Mouse (Mus musculus): ENCODE data around the gene Ccdc113. TPM values are rescaled to one million over a fixed set of nuclear protein-coding genes. Genes with fewer than 3 reads are reported as not detected.

Ccdc113 gene
- polyA plus RNA-seq, 1 experiment: not detected

DNA sequence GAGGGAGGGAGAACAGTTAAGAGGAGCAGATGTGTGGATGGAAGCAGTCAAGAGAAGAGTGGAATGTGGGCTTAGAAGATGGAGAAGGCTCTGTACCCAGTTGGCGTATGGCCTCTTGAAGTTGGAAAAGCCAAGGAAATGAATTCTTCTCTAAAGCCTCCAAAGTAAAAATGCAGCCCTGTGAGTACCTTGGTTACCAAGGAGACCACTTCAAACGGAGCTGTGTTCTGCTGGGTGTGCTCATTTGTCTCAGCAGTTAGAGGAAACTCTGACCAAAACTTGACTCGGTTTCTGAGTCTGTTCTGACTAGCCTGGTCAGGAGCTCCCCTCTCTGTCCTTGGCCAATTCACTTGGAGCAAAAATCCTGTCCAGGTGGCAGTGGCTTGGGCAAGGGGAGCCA is 37.5 kb upstream of the Ccdc113 start:
- Histone ChIP-seq H3K27me3 (ENCODE audit: control insufficient read depth, insufficient read depth, low read length) (no peaks in the 10 kb centered on the region), H3K27ac (ENCODE audit: insufficient read depth, low read length) (no peak overlapping the region), H3K4me3 (ENCODE audit: extremely low read depth, insufficient read depth, insufficient read length) (no peak overlapping the region), H3K4me1 (ENCODE audit: control insufficient read depth, insufficient read depth, insufficient read length) (no peaks in the 10 kb centered on the region), H3K36me3 (ENCODE audit: control insufficient read depth, insufficient read depth, low read length) (no peaks in the 10 kb centered on the region)
- TF ChIP-seq CTCF (IDR thresholded peaks at IDR 0.05; ENCODE audit: extremely low read depth, insufficient read depth, insufficient read length, insufficient replicate concordance): no peak
- no peak for TF ChIP-seq POLR2A (IDR thresholded peaks at IDR 0.05; ENCODE audit: low read depth, low read length)
- DNase-seq (ENCODE audit: low read depth in 1 of 2, low spot score in 2 of 2): no peak
- 32% methylated on average over 3 of the region's 3 CpGs for WGBS

DNA sequence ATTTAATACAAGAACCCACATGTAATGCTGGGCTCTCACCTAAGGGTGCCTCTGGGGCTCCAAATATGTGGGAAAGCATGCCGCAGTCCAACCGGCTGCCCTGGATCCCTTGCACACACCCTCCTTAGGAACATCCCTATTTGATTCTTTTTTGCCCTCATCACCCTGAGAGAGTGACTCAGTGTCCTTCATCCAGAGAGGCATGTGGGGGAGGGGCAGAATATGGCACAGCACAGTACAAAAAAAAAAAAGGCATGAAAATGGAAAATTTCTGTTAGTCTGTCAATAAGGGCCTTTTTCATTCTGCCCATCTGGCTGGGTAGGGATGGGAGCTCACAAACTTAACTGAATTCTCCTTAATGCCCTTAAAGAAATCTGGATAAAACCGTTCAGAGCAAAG is 36.1 kb upstream of the Ccdc113 start:
- H3K27me3 ChIP-seq (ENCODE audit: control insufficient read depth, insufficient read depth, low read length): no peaks in the 10 kb centered on the region
- no peak overlapping the region for H3K27ac ChIP-seq (ENCODE audit: insufficient read depth, low read length)
- TF ChIP-seq POLR2A (IDR thresholded peaks at IDR 0.05; ENCODE audit: low read depth, low read length) (no peak), CTCF (IDR thresholded peaks at IDR 0.05; ENCODE audit: extremely low read depth, insufficient read depth, insufficient read length, insufficient replicate concordance) (no peak)
- no peak for DNase-seq (ENCODE audit: low read depth in 1 of 2, low spot score in 2 of 2)
- H3K36me3 ChIP-seq (ENCODE audit: control insufficient read depth, insufficient read depth, low read length): no peaks in the 10 kb centered on the region
- WGBS: 83% methylated on average over 3 of the region's 3 CpGs
- H3K4me1 ChIP-seq (ENCODE audit: control insufficient read depth, insufficient read depth, insufficient read length): no peaks in the 10 kb centered on the region
- no peak overlapping the region for H3K4me3 ChIP-seq (ENCODE audit: extremely low read depth, insufficient read depth, insufficient read length)

DNA sequence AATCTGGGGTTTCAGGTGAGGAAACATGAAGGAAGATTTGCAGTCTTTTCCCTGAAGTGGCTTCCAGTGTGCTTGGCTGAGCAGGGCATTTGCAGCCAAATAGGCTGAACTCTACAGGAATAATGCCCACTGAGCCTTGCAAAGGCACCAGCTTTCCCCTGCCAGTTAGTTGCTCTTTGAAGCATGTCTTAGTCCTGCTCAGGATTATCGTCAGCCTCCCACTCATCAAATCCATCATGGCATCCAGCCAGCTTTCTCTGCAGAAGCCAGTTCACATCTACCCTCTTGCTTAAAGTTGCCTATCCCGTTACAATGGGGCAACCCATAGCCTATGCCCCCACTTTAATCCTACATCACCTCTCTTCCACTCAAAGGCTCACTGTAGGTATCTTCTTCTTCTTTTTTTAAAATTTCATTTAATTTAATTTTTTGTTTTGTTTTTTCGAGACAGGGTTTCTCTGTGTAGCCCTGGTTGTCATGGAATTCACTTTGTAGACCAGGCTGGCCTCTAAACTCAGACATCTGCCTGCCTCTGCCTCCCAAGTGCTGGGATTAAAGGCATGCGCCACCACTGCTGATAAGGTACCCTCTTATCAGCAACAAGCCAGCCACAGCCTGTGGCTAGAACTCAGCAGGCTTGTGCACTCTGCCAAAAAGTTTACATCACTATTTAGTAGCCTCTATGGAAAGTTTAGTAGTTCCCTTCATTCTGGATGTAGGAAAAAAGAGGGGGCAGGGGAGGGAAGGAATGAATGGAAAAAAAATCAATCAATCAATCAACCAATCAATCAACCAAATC is 34.4 kb upstream of the Ccdc113 start:
- H3K4me1 ChIP-seq (ENCODE audit: control insufficient read depth, insufficient read depth, insufficient read length): no peaks in the 10 kb centered on the region
- WGBS: 79% methylated on average over 4 of the region's 4 CpGs
- H3K27me3 ChIP-seq (ENCODE audit: control insufficient read depth, insufficient read depth, low read length): no peaks in the 10 kb centered on the region
- H3K4me3 ChIP-seq (ENCODE audit: extremely low read depth, insufficient read depth, insufficient read length): no peak overlapping the region
- DNase-seq (ENCODE audit: low read depth in 1 of 2, low spot score in 2 of 2): no peak
- H3K36me3 ChIP-seq (ENCODE audit: control insufficient read depth, insufficient read depth, low read length): no peaks in the 10 kb centered on the region
- TF ChIP-seq CTCF (IDR thresholded peaks at IDR 0.05; ENCODE audit: extremely low read depth, insufficient read depth, insufficient read length, insufficient replicate concordance) (no peak), POLR2A (IDR thresholded peaks at IDR 0.05; ENCODE audit: low read depth, low read length) (no peak)
- no peak overlapping the region for H3K27ac ChIP-seq (ENCODE audit: insufficient read depth, low read length)

DNA sequence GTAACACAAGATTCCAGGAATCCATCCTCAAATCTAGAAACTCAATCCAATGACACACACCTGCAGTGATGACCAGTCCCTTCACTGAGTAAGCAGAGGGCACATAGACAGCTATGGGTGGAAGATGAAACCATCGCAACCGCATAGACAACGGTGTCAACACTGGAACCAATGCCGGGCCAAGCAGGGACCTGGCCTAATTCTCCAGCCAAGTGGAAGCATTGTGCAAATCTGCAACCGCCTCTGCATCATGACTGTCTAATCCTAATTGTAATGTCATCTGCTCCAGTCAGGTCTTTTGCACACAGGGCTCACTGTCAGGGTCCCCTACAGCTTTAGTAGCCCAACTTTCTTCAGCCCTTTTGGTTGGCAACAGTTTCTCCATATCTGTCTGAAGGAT is 33.4 kb upstream of the Ccdc113 start:
- DNase-seq (ENCODE audit: low read depth in 1 of 2, low spot score in 2 of 2): no peak
- H3K27me3 ChIP-seq (ENCODE audit: control insufficient read depth, insufficient read depth, low read length): no peaks in the 10 kb centered on the region
- 95% methylated on average over 5 of the region's 5 CpGs for WGBS
- no peak overlapping the region for H3K4me3 ChIP-seq (ENCODE audit: extremely low read depth, insufficient read depth, insufficient read length)
- H3K36me3 ChIP-seq (ENCODE audit: control insufficient read depth, insufficient read depth, low read length): no peaks in the 10 kb centered on the region
- no peak overlapping the region for H3K27ac ChIP-seq (ENCODE audit: insufficient read depth, low read length)
- no peak for TF ChIP-seq CTCF (IDR thresholded peaks at IDR 0.05; ENCODE audit: extremely low read depth, insufficient read depth, insufficient read length, insufficient replicate concordance)
- TF ChIP-seq POLR2A (IDR thresholded peaks at IDR 0.05; ENCODE audit: low read depth, low read length): no peak
- H3K4me1 ChIP-seq (ENCODE audit: control insufficient read depth, insufficient read depth, insufficient read length): no peaks in the 10 kb centered on the region

DNA sequence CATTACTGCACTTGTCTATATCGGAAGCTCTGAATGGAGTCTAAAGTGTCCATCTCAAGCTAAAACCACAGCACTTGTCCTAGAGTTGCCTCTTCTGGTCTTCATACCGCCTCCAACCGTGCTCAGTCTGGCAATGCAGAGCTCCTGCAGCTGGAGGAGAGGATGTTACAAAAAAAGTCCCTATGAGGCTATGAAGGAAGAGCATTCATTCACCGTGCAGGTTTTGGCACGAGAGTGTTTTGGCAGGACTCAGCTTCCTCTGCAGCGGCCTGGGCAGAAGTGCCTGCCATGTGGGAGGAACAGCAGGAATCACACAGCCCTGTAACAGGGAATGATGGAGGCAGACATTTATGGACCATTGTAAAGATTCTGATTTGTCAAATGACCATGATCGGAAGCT is 31.5 kb upstream of the Ccdc113 start:
- H3K27ac ChIP-seq (ENCODE audit: insufficient read depth, low read length): no peak overlapping the region
- no peaks in the 10 kb centered on the region for H3K4me1 ChIP-seq (ENCODE audit: control insufficient read depth, insufficient read depth, insufficient read length)
- H3K36me3 ChIP-seq (ENCODE audit: control insufficient read depth, insufficient read depth, low read length): no peaks in the 10 kb centered on the region
- H3K27me3 ChIP-seq (ENCODE audit: control insufficient read depth, insufficient read depth, low read length): no peaks in the 10 kb centered on the region
- WGBS: 77% methylated on average over 7 of the region's 7 CpGs
- H3K4me3 ChIP-seq (ENCODE audit: extremely low read depth, insufficient read depth, insufficient read length): no peak overlapping the region
- TF ChIP-seq POLR2A (IDR thresholded peaks at IDR 0.05; ENCODE audit: low read depth, low read length): no peak
- TF ChIP-seq CTCF (IDR thresholded peaks at IDR 0.05; ENCODE audit: extremely low read depth, insufficient read depth, insufficient read length, insufficient replicate concordance): no peak
- DNase-seq (ENCODE audit: low read depth in 1 of 2, low spot score in 2 of 2): no peak

DNA sequence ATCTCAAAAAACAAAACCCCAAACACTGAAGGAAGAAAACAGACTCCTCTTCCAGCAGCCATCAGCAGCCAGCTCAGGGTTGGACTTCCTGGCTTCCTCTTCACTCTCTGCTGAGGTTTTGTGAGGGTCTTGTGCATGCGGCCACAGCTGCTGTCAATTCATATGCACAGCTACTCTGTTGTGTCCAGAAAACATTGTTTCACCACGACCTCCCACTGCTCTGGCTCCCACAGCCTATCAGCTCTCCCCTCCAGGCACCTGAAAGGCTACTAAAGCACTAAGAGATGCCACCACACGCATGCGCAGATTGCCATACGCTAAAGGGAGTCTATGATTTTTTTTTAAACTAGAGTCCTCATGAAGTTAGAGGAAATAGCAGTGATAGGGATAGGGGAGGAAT is 29.1 kb upstream of the Ccdc113 start:
- 76% methylated on average over 5 of the region's 5 CpGs for WGBS

DNA sequence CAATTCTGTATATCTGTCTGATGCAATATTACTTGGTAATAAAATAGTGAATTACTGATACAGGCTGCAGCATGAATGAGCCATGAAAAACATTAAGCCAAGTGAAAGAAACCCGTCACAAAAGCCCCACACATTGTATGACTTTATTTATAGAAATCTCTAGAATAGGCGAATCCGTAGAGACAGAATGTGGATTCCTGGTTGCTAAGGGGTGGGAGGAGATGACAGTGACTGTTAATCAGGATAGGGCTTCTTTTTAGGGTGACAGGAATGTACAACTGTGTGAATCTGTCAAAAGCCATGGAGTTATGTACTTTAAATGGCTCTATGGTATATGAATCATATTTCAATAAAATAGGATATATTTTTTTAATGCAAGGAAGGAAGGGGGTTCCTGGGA is 28.3 kb upstream of the Ccdc113 start:
- no peaks in the 10 kb centered on the region for H3K27me3 ChIP-seq (ENCODE audit: control insufficient read depth, insufficient read depth, low read length)
- H3K4me3 ChIP-seq (ENCODE audit: extremely low read depth, insufficient read depth, insufficient read length): no peak overlapping the region
- H3K36me3 ChIP-seq (ENCODE audit: control insufficient read depth, insufficient read depth, low read length): no peaks in the 10 kb centered on the region
- H3K27ac ChIP-seq (ENCODE audit: insufficient read depth, low read length): no peak overlapping the region
- 87% methylated on average over 3 of the region's 3 CpGs for WGBS
- no peak for DNase-seq (ENCODE audit: low read depth in 1 of 2, low spot score in 2 of 2)
- no peaks in the 10 kb centered on the region for H3K4me1 ChIP-seq (ENCODE audit: control insufficient read depth, insufficient read depth, insufficient read length)
- TF ChIP-seq CTCF (IDR thresholded peaks at IDR 0.05; ENCODE audit: extremely low read depth, insufficient read depth, insufficient read length, insufficient replicate concordance) (no peak), POLR2A (IDR thresholded peaks at IDR 0.05; ENCODE audit: low read depth, low read length) (no peak)

More for the DNA sequence above, 29.1 kb upstream of the Ccdc113 start:
- TF ChIP-seq POLR2A (IDR thresholded peaks at IDR 0.05; ENCODE audit: low read depth, low read length) (no peak), CTCF (IDR thresholded peaks at IDR 0.05; ENCODE audit: extremely low read depth, insufficient read depth, insufficient read length, insufficient replicate concordance) (no peak)
- Histone ChIP-seq H3K27me3 (ENCODE audit: control insufficient read depth, insufficient read depth, low read length) (no peaks in the 10 kb centered on the region), H3K4me3 (ENCODE audit: extremely low read depth, insufficient read depth, insufficient read length) (no peak overlapping the region), H3K36me3 (ENCODE audit: control insufficient read depth, insufficient read depth, low read length) (no peaks in the 10 kb centered on the region), H3K4me1 (ENCODE audit: control insufficient read depth, insufficient read depth, insufficient read length) (no peaks in the 10 kb centered on the region), H3K27ac (ENCODE audit: insufficient read depth, low read length) (no peak overlapping the region)
- DNase-seq (ENCODE audit: low read depth in 1 of 2, low spot score in 2 of 2): no peak
